Mouse (Mus musculus) midbrain, embryonic 14.5 days (tissue): ENCODE data around the gene Srebf2. TPM values are rescaled to one million over a fixed set of nuclear protein-coding genes. Genes with fewer than 3 reads are reported as not detected.

Experiments
- ATAC-seq: fragments of 200-750 bp; cut with Nextera tagmentation; 2 replicates; pipeline ENCODE4 v1.8.0; 2017; ENCODE audit warnings: moderate number of reproducible peaks, moderate library complexity; ENCODE audit not compliant: low FRiP score, low TSS enrichment
- DNase-seq: peaks from one replicate; pipeline ENCODE4 v3.0.0-alpha.2; 2015
- H3K27ac ChIP-seq: fragments of 300-500 bp; sonication (generic); replicated peaks from 2 replicates; pipeline ENCODE4 v1.5.1; 2014; ENCODE audit warnings: mild to moderate bottlenecking, low read depth, low read length, moderate library complexity
- H3K27me3 ChIP-seq: fragments of 300-500 bp; sonication (generic); 2 replicates; pipeline ENCODE4 v1.6.1; 2014; ENCODE audit warnings: low read length, control low read depth, mixed read lengths; ENCODE audit not compliant: control insufficient read depth, insufficient read depth
- H3K36me3 ChIP-seq: fragments of 300-500 bp; sonication (generic); 2 replicates; pipeline ENCODE4 v1.6.1; 2014; ENCODE audit warnings: low read length, control low read depth; ENCODE audit not compliant: control insufficient read depth, insufficient read depth
- H3K4me1 ChIP-seq: fragments of 300-500 bp; sonication (generic); 2 replicates; pipeline ENCODE4 v1.6.1; 2014; ENCODE audit warnings: mild to moderate bottlenecking, antibody characterized with exemption, low read length, control low read depth; ENCODE audit not compliant: control insufficient read depth, insufficient read depth
- H3K4me2 ChIP-seq: fragments of 300-500 bp; sonication (generic); 2 replicates; pipeline ENCODE4 v1.6.1; 2014; ENCODE audit warnings: mild to moderate bottlenecking, low read length, moderate library complexity
- H3K4me3 ChIP-seq: fragments of 300-500 bp; sonication (generic); replicated peaks from 2 replicates; pipeline ENCODE4 v1.5.1; 2014; ENCODE audit warnings: low read depth, low read length
- H3K9ac ChIP-seq: fragments of 300-500 bp; sonication (generic); replicated peaks from 2 replicates; pipeline ENCODE4 v1.6.1; 2014; ENCODE audit warnings: mild to moderate bottlenecking, low read length, moderate library complexity
- H3K9me3 ChIP-seq: fragments of 300-500 bp; sonication (generic); 2 replicates; pipeline ENCODE4 v1.6.1; 2016; ENCODE audit warnings: low read length, control low read depth, mixed read lengths; ENCODE audit not compliant: control insufficient read depth
- WGBS: fragments of 180-500 bp; shearing (Covaris S2); extraction: QIAGEN DNeasy Blood & Tissue Kit; methylation state at CpG from one replicate; pipeline ENCODE4 v1.1.7; 2014; 5-methylcytosine and 5-hydroxymethylcytosine counted together
- polyA plus RNA-seq: library from polyadenylated mRNA; unstranded; fragments of >200 nt; fragmentation: Nextera tagmentation; extraction: Ambion mirVana; gene quantifications from 2 replicates; pipeline ENCODE4 v1.2.1, GENCODE M21; 2014

The Srebf2 gene
- polyA plus RNA-seq, 1 experiment from 2014 or later = 158 TPM

DNA sequence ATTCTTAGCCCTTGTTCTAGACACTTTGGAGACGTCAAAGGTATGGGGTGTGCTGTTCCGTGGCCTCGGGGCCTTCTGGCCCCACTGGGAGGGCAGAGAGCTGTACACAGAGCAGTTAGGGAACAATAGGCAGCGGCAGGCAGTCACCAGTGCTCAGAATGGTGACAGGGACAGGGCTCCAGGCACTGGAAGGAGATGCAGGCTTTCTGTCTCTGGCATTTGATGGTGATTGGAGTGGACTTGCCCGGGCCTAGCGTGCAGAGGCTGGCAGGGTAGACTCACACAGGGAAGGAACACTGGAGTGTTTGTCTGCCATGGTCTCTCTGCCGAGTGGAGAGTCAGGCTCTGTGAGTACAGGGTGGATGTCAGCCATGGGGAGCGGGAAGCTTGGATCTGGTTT is 45.6 kb downstream of the Srebf2 start:
- H3K4me2 ChIP-seq = no peak overlapping the region
- peaks cover 98% of the 10 kb centered on the region for H3K36me3 ChIP-seq
- H3K4me3 ChIP-seq = no peak overlapping the region
- no peak for DNase-seq
- no peaks in the 10 kb centered on the region for H3K9me3 ChIP-seq
- no peak overlapping the region for H3K27ac ChIP-seq
- ATAC-seq = no peak
- H3K4me1 ChIP-seq = no peaks in the 10 kb centered on the region
- no peak overlapping the region for H3K9ac ChIP-seq
- 76% methylated on average over 8 of the region's 8 CpGs for WGBS
- H3K27me3 ChIP-seq = no peaks in the 10 kb centered on the region

DNA sequence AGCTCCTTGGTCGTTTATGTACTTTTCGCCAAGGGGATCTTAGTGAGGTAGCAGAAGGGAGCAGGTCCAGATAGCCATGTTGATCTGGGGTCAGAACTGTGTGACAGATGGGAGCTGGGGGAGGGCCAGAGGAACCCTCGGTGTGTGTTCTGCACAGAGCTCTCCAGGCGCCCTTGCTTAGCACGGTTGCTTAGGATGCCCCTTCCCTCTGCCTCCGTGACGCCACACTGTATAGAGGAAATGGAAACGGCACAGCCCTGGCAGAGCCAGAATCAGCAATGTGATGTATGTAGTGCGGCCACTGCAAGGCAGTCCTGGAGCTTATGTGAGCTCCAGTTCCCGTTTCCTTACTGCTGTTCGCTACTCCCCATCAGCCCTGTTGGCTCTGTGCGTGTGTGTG is 49.3 kb downstream of the Srebf2 start:
- H3K9me3 ChIP-seq = no peaks in the 10 kb centered on the region
- ATAC-seq (no peak), DNase-seq (no peak)
- no peak overlapping the region for H3K4me2 ChIP-seq
- no peak overlapping the region for H3K9ac ChIP-seq
- peaks cover 98% of the 10 kb centered on the region for H3K36me3 ChIP-seq
- H3K27ac ChIP-seq = no peak overlapping the region
- no peaks in the 10 kb centered on the region for H3K4me1 ChIP-seq
- WGBS = 85% methylated on average over 12 of the region's 12 CpGs
- H3K27me3 ChIP-seq = no peaks in the 10 kb centered on the region
- no peak overlapping the region for H3K4me3 ChIP-seq

DNA sequence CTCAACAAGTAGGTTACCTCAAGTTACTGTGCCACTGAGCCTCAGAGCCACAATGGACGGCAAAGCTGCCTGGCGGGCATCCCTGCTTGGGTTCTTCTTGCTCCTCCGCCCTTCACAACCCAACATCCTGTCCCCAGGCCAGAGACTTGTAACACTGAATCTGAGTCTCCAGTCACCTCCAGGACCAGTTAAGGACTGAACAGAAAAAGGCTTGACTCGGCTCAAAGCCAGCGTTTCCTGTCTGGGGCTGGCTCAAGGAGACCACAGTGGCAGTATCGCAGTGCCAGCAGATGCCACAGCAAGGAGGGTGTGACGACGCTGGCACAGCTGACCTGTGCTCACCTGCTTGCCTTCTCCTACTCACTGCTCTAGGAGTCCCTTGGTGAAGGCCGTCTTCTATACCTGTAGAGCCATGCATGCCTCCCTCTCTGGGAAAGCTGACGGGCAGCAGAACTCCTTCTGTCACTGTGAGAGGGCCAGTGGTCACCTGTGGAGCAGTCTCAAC is 50.3 kb downstream of the Srebf2 start:
- Histone ChIP-seq H3K4me1 (no peaks in the 10 kb centered on the region), H3K9me3 (no peaks in the 10 kb centered on the region), H3K4me2 (no peak overlapping the region), H3K9ac (no peak overlapping the region), H3K27me3 (no peaks in the 10 kb centered on the region), H3K27ac (no peak overlapping the region), H3K36me3 (peaks cover 98% of the 10 kb centered on the region), H3K4me3 (no peak overlapping the region)
- DNase-seq = no peak
- no peak for ATAC-seq
- WGBS = 93% methylated on average over 10 of the region's 10 CpGs

DNA sequence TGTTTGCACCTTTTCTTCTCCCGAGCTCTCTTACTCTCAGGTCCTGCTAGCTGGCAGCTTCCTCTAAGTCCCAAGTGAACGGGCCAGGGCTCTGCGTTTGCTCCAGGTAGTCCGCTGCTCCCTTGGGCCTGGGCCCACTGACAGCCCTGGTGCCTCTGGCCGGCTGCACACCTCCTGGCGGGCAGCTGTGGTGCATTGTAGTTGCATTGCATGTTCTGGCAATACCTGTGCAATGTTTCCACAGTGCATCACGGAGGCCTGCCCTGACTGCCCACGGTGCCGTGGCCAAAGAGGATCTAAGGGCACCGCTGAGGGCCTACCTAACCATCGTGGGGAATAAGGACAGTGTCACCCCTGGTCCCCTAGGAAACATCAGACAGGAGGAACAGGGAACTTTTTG is 51.0 kb downstream of the Srebf2 start:
- Histone ChIP-seq H3K9me3 (no peaks in the 10 kb centered on the region), H3K4me1 (no peaks in the 10 kb centered on the region), H3K27ac (no peak overlapping the region), H3K4me3 (no peak overlapping the region), H3K4me2 (no peak overlapping the region), H3K27me3 (no peaks in the 10 kb centered on the region), H3K9ac (no peak overlapping the region), H3K36me3 (peaks cover 97% of the 10 kb centered on the region)
- DNase-seq (no peak), ATAC-seq (no peak)
- 93% methylated on average over 11 of the region's 11 CpGs for WGBS

DNA sequence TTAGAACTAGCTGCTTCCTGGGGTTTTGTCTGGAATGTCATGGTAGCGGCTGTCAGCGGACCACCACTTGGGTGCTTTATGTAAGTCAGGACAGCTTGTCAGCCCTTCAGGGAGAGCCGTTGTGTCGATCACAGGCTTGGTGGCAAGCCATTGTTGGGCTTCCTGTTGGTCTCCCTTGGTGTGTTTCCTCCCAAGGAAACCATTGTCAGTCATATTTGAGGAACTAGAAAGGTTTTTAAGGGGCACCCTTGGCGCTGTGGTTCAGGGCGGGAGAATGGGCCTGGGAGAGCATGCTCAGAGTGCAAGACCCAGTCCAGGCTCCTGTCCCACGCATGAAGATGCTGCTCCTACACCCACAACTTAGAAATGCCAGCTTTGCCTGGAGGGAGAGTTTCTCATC is 51.4 kb downstream of the Srebf2 start:
- no peak overlapping the region for H3K4me3 ChIP-seq
- H3K9ac ChIP-seq = no peak overlapping the region
- DNase-seq = no peak
- 95% methylated on average over 7 of the region's 7 CpGs for WGBS
- no peaks in the 10 kb centered on the region for H3K27me3 ChIP-seq
- H3K27ac ChIP-seq = no peak overlapping the region
- peaks cover 97% of the 10 kb centered on the region for H3K36me3 ChIP-seq
- H3K4me1 ChIP-seq = no peaks in the 10 kb centered on the region
- no peaks in the 10 kb centered on the region for H3K9me3 ChIP-seq
- no peak overlapping the region for H3K4me2 ChIP-seq
- no peak for ATAC-seq

DNA sequence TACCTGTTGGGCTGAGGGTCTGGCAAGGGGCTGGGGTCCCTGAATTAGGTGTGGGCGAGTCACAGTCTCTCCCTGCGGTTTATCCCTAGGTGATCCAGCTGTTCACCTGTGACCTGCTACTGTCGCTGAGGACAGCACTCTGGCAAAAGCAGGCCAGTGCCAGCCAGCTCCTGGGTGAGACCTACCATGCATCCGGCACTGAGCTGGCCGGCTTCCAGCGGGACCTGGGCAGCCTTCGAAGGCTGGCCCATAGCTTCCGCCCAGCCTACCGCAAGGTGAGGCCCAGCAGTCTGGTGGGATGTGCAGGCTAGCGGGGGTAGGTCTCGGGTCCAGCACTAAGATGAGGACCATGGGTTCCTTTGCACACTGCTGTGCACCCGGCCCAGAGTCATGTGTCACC is 52.6 kb downstream of the Srebf2 start:
- WGBS = 91% methylated on average over 12 of the region's 12 CpGs

DNA sequence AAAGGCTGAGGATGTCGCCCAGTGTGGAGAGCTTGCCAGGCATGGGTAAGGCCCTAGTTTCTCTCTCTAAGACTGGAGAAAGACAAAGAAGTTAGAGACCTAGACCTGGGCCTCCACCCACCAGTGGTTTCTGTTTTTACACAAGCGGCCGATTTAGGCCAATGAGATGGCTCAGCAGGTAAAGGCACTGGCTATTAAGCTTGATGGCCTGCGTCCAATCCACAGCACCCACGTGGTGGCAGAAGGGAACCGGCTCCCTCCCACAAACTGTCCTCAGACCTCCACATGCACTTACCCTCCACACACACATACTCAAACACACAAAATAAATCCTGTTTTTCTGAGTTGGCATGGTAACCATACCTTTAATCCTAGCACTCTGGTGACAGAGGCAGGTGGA is 55.1 kb downstream of the Srebf2 start:
- Histone ChIP-seq H3K36me3 (peaks cover 90% of the 10 kb centered on the region), H3K4me1 (peaks cover 9% of the 10 kb centered on the region), H3K9ac (no peak overlapping the region), H3K4me2 (no peak overlapping the region), H3K27ac (no peak overlapping the region), H3K27me3 (peaks cover 15% of the 10 kb centered on the region; the same call in 1 of the 2 replicates), H3K9me3 (no peaks in the 10 kb centered on the region), H3K4me3 (no peak overlapping the region)
- ATAC-seq = no peak
- WGBS = 92% methylated on average over 6 of the region's 6 CpGs
- DNase-seq = no peak

More for the DNA sequence above, 52.6 kb downstream of the Srebf2 start:
- Histone ChIP-seq H3K27ac (no peak overlapping the region), H3K4me1 (no peaks in the 10 kb centered on the region), H3K27me3 (no peaks in the 10 kb centered on the region), H3K9ac (no peak overlapping the region), H3K9me3 (no peaks in the 10 kb centered on the region), H3K36me3 (peaks cover 97% of the 10 kb centered on the region), H3K4me2 (no peak overlapping the region), H3K4me3 (no peak overlapping the region)
- DNase-seq = no peak
- ATAC-seq = no peak

DNA sequence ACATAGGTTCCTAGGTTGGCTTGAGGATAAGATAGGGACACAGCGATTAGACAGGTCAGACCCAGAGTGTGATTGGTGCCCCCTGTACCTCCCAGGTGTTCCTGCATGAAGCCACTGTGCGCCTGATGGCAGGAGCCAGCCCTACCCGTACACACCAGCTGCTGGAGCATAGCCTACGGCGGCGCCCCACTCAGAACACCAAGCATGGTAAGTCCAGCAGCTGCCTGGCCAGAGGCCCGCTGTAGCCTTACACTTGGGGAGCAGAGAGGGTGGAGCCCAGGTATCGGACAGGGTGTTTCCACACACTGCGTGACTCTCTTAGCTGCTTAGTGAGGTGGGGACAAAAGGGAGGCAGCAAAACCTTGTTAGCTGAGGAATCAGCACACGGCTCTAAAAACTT is 56.1 kb downstream of the Srebf2 start:
- no peak overlapping the region for H3K27ac ChIP-seq
- no peaks in the 10 kb centered on the region for H3K9me3 ChIP-seq
- H3K4me1 ChIP-seq = peaks cover 13% of the 10 kb centered on the region
- H3K4me3 ChIP-seq = no peak overlapping the region
- peaks cover 80% of the 10 kb centered on the region for H3K36me3 ChIP-seq
- ATAC-seq = no peak
- WGBS = 93% methylated on average over 10 of the region's 10 CpGs
- DNase-seq = no peak
- H3K9ac ChIP-seq = no peak overlapping the region
- H3K27me3 ChIP-seq = peaks cover 18% of the 10 kb centered on the region; the same call in 1 of the 2 replicates
- no peak overlapping the region for H3K4me2 ChIP-seq

DNA sequence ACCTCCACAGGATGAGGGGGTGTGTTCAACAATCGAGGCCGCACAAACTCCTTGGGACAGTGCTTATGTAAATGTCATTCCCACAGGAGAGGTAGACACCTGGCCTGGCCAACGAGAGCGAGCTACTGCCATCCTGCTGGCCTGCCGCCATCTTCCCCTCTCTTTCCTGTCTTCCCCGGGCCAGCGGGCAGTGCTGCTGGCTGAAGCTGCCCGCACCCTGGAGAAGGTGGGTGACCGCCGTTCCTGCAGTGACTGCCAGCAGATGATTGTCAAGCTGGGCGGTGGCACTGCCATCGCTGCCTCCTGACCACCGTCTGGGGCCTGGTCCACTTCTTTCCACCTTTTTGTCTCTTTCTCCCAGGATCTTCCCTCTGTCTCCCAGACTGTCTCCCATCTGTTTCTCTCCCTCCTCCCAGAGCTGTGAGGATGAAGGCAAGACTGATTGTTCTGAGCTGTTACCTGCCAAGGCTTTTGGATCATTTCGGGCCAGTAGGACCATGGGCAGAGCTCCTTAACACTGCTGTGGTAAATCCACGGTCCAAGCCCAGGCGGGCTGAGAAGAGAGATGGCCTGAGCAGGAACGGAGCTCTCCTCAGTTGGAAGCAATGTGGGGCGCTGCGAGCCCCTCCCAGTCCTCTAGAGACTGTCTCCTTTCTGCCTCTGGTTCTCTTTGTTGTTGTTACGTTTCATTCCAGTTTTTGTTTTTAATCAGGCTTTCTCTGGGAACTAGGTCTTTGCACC is 56.8 kb downstream of the Srebf2 start:
- Histone ChIP-seq H3K36me3 (peaks cover 73% of the 10 kb centered on the region), H3K27ac (no peak overlapping the region)

More for the DNA sequence above, 56.8 kb downstream of the Srebf2 start:
- ATAC-seq (no peak), DNase-seq (no peak)
- H3K27me3 ChIP-seq = peaks cover 18% of the 10 kb centered on the region; the same call in 1 of the 2 replicates
- H3K4me3 ChIP-seq = no peak overlapping the region
- 64% methylated on average over 20 of the region's 20 CpGs for WGBS
- peaks cover 13% of the 10 kb centered on the region for H3K4me1 ChIP-seq
- no peak overlapping the region for H3K4me2 ChIP-seq
- no peaks in the 10 kb centered on the region for H3K9me3 ChIP-seq
- H3K9ac ChIP-seq = no peak overlapping the region
